Mouse (Mus musculus): Measurements from ENCODE around the gene Rnase13.
A peak's percentile ranks its signal among the peaks of the same experiment; 100 is the strongest.
"Not testable (repeated sequence)": the region's sequence is repeated elsewhere in the genome, so short reads cannot be mapped to it uniquely, and the experiment has no call there.

The Rnase13 gene

DNA sequence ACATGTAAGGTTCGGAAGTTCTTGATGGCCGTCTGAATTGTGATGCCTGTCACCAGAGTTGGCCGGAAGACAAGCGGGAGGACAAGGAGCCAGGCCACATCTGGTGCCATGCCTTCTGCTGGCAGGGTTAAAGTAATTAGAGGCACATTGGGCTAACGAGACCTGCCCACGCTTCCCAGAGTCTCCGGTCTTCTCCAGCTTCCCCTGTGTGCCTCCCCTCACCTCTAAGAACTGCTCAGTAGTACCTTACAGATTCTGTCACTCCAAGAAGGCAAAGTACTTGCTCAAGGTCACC lies at the start of gene Rnase13:
Gene Rnase13, minus strand, starts transcription at position 203 of the 295 bp plus-strand sequence.
- no peak for DNase-seq (ENCODE audit: low spot score)

DNA sequence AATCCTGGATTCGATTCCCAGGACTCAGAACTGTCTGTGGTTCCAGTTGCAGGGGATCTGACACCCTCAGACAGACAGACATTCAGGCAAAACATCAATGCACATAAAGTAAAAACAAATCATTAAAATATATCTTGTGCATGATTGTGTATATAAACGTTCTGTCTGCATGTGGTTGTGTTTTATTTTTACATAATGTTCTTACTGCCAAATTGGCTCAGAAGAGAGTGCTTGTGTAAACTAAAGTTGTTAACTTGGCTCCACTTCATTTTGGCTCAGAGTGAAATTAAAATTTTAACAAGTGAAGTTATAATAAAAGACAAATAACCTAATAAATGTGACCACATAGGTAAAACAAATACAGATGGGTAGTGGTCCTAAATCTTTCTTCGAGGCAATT lies 44.8 kb upstream of the Rnase13 start:
- DNase-seq (ENCODE audit: low spot score): no peak

DNA sequence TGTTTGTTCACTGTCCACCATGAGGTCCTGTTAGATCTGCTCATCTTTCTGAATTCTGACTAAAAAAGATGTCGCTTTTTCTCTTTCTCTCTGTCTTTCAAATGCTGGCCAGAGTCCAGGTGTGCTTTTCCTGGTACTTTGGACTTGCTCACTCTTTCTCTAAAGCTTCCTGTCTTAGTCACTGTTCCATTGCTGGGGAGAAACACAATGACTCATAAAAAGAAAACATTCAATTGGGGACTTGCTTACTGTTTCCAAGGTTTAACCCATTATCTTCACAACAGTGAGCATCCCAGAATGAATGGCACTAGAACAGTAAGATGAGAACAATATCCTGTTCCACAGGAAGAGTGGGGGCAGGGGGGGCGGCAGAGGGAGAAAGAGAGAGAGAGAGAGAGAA lies 37.7 kb upstream of the Rnase13 start:
- DNase-seq (ENCODE audit: low spot score): no peak

DNA sequence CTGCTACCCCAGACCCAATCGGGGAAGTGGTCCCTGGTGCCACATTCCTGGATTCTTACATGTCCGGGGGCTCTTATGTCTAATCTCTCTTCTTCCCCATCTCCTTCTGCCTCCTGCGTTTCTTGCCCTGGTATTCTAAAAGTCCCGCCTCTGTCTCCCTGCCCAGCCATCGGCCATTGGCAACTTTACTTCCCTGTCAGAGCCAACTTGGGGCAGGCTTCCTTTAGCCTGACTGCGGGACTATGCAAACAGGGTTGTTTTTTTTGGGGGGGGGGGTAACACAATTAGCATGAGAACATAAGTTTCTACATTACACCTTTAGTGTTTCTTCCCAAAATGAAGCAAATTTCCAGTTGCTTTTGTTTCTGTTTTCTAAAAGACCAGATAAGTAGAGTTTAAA lies 20.8 kb upstream of the Rnase13 start:
- no peak for DNase-seq (ENCODE audit: low spot score)

DNA sequence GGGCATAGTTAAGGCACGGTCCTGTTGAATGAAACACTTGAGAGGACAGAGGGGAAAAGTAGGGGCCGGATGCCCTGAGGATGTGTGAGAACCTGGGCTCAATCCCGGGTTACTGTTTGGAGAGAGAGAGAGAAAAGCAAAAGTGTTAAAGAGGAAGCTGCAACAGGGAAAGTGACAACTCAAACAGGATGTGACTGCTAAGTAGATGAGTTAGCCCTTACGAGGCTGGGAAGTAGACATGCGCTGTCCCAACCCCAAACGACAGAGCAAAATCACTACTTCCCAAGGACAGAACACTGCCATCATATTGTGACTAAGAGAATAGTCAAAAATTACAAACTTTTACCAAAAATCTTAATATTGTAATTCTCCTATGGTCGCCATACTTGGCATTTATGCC lies 19.7 kb upstream of the Rnase13 start:
- DNase-seq (ENCODE audit: low spot score): no peak

DNA sequence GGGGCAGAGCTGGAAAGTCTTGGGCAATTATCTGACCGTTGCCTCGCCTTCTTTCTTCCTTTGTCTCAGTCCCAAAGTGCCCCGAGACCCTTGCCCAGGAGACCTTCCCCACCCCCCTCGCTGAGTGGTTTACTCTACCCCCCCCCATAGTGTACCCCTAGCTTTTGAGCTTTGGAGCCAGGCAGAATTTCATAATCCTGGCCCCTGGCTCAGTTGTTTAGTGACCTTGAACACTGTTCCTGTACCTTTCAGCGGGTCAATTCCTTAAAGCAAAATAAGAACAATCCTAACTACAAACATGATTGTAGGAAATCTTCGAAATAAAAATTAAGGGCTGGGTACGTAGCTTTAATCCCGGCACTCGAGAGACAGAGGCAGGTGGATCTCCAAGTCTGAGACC lies 19.0 kb upstream of the Rnase13 start:
- DNase-seq (ENCODE audit: low spot score): no peak

DNA sequence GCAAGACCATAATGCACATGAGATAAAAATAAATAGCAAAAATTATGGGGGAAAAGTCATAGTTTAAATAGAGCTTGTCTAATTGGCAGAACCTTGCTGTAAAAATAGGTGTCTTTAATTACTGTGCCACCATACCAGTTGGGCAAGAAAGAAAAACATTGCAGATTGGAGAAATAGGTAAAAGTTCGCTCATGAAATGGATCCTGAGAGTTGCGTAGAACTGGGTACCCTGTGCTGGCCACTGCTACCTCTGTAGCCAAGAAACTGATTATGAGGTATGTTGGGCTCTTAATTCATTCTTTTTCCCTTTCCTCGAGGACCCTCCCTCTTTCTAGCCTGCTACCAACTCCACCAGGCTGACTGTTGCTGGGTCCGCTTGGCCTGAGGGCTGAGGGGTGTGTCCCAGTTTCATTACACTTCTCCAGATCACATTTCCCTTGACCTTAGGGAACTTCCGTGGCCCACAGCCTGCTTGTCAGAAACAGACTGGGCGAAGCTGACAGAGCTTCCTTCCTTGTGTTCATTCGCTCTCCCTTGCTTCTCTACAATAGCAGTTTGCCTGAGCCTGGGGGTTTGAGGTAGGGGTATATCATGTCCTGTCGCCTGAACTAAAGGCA lies 18.5 kb upstream of the Rnase13 start:
- peak; percentile 39 for DNase-seq (ENCODE audit: low spot score)

DNA sequence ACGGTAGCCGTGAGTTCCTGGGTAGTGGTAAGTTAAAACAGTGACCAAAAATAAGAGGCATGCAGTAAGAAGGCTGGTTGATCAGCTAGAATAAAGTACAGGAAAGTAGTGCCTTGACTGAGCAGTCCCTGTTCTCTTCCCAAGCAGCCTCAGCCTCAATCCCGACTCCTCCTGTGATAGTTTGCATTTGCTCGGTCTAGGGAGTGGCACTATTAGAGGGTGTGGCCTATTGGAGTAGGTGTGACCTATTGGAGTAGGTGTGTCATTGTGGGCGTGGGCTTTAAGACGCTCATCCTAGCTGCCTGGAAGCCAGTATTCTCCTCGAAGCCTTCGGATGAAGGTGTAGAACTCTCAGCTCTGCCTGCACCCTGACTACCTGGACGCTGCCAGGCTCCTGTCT lies 16.4 kb upstream of the Rnase13 start:
- DNase-seq (ENCODE audit: low spot score): no peak

DNA sequence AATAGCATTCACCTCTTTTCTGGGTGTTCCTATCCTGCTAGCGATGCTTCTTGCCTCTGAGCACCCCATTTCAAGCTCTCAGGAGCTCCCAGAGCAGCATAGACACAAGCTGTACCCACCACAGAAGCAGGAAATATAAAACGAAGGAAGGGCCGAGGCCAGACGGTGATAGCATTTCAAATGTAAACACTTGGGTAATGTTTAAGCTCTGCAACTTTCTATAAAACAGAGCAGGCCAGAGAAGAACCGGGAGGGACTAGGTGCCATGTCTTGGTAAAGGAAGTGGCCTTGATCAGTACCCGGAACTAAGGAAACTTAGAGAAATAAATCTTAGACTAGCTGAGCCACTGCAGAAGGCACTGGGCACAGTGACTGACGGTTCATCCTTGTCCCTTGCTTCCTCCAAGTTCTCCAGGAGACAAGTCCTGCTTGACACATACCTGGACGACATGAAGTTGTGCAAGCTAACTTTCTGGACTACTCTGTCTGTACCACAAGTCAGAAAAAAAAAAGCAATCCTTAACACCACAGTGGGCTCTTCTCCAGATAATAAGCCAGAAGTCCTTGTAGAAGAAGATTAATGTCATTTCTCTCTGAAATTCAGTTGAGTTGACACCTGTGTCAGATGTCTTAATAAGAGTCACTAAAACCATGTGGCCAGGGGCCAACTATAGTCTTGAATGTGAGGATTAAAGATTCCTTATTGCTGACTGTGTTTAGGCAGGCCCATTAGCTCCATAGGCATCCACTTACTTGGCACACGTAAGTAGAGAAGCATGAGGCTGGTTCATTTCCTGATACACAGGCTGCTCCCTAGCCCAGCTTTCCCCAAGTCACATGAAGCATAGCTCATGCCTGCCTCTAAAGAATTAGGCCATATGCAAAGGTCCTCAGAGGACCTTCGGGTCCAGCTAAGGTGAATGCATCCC lies 9.8 kb upstream of the Rnase13 start:
- DNase-seq (ENCODE audit: low spot score): no peak

DNA sequence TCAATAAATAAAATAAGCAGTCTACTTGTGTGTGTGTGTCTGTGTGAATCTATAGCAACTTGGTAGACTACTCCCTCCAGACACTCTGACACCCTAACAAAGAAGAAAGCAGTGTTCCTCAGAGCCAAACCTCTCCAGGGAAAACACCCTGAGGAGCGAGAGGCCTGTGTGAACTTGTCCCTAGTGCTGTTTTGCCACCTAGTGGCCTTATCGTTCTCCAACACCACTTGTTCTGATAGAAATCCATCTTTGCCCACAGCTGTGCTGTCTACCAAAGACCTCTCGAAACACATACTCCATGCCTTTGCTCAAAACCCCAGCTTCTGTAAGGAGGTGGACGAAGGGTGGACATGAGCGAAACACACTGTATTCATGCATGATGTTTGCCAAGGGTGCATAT lies 8.3 kb upstream of the Rnase13 start:
- peak; percentile 77 for DNase-seq (ENCODE audit: low spot score)

DNA sequence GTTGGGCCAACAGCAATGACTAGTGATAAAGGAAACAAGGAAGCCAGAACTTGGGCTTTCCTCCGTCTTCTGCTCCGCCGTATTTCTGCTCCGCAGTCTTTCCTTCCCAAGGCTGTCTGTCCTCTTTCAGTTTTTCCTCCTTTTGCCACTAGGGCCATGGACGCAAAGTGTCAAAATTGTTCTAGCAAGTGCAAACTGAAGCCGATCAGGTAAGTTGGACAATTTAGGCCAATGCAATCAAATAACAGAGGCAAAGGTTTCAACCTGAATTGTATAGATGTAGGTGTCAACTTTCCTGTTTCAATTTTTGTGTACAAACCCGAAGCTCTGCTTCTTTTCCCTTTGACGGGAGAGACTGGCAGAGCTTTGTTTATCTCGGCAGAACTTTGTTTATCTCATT lies 7.4 kb upstream of the Rnase13 start:
- DNase-seq (ENCODE audit: low spot score): no peak

DNA sequence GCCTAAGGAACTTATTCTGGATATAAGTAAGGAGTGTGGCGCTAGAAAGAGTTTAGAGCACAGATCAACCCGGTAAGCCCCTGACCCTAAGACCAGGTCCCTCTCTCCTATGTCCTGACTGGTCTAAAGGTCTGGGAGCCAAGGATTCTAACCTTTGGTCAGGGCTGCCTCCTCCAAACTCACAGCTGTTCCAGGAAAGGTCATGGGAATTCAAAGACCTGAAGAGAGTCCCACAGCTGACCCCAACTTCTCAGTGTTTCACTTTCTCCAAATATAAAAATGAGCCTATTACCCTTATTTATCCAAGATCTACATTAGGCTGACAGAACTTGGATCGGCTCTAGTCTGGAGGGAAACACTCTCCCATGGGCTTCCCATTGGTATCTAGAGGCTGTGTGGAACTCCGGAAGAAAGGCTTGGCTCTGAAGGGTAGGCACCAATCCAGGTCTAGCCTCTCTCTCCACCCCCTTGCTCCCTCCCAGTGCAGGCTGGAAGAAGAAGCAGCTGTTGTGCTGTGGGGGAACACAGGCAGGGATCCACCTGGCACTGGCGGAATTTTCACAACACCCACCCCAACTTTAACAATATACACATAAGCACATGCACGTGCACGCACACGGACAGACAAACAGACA lies 6.9 kb upstream of the Rnase13 start:
- peak; percentile 69 for DNase-seq (ENCODE audit: low spot score)

DNA sequence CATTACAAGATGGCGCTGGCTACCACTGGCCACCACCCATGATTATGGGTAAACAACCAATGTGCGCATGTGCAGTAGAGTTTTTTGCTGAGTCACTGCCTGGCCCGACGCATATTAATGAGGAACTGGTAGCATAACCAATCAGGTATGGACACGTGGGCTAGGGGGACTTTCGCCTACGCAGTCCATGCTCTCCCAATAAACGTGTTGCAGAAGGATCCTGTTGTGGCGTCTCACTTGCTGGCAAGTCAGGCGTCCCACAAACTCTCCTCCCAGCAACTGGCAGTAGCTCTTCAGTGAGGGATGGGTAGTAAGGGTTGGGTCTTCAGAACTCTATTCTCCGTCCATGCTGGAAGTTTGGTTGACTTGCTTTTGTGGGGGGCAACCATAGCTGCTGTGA lies 4.4 kb upstream of the Rnase13 start:
- DNase-seq (ENCODE audit: low spot score): not testable (repeated sequence)

DNA sequence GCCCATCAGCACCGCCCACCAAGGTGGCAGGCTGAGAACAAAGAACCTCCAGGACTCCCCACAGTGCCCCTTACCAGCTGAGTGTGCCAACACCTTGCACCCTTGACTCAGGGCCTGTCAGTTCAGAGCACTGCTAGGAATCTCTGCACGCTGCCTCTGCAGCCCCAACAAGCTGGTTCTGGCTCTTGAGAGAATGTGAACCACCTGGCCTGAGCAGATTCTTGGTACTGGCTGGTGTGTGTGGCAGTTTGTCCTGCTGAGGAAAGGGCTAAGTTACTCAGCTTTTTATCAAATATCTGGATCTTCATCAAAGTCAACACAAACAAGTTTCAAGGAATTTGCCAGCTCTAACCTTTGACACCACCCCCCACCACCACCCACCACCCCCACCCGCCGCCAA lies 919 bp upstream of the Rnase13 start:
- DNase-seq (ENCODE audit: low spot score): no peak

DNA sequence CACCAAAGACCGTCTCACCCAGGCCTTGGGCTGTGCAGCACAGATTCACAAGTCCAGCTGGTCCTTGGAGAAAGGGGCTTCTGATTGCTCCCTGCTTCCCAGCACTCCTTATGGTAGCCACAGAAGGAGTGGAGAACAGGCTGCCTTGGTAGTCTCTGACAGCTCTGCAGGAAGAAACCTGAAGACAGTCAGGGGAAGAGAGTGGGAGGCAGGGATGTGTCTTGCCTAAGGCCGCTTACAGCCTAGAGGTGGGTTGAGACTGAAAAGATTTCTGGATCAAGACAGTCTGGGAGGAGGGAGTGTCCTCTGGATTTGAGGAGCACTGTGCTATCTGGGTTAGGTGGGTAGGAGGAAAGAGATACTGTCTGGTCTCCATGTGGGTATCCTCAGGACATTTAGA lies 337 bp upstream of the Rnase13 start:
- no peak for DNase-seq (ENCODE audit: low spot score)

DNA sequence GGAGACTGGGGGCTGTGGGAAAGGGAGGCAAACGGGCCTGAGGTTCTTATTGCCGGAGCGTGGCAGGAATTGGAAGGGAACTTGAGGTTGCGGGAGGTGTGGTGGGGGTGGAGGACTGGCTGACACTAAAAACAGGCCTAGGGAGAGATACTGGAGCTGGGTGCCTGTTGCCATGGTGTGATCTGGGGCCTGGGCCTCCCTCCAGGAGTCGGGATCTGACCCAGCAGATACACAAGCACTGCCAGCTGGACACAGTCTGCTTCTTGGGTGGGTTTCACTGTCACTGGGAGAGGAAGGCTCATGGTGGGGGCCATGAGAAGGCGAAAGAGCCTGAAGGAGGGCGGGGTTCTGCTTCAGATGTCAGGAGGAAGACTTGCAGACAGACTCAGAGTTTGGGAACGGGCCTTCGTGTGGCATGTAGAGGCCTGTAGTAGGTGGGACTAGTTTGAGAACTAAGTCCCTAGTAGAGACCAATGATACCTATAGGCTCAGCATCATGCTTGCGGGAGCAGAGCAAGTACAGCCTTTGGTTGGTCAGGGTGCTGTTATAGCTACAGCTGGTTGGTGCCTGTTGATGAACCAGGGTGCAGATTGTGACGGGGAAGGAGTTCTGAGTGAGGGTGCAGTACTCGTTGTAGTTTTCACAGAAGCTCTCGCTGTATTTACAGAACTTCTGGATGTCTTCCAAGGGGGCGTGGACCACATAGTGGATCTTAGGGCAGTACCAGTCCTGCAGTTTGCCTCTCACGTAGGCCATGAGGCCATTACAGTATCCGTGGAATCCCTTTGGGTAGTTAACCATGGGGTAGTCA lies 608 bp downstream of the Rnase13 start:
- DNase-seq (ENCODE audit: low spot score): peak; percentile 53

DNA sequence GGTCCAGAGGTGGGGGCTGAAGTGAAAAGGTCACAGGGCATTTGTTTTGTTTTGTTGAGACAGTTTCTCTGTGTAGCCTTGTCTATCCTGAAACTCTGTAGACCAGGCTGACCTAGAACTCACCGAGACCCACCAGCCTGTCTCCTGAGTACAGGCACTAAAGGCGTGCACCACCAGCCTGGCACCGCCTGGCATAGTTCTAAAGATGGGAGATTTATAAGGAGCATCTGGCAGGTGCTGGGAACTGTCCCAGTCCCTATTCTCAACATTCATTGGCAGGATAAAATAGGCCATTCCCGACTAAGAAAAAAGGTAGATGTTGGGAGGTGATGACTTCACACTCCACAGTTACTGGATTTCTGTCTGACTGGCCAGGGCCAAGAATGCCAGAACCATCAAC lies 3.6 kb downstream of the Rnase13 start:
- DNase-seq (ENCODE audit: low spot score): no peak

DNA sequence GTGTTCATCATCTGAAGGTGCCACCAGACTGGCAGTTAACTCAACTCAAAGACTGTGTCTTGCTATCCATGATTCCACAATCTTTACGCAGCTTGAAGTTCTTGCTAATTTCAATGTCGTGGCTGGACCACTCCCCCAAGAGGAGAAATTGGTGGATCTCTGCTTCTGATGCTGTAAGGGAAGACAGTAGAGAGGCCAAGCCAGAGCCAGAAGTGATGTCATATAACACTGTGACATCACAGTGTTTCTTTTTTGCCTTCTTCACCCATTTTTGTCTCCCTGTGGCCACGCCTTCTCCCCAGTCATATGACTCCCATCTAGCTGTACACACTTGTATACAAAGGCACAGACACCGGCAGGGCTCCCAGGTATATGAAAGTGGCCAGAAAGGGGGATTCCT lies 4.4 kb downstream of the Rnase13 start, which contains the start of gene Tppp2:
Gene Tppp2, plus strand, starts transcription at position 301 of the 400 bp plus-strand sequence.
- DNase-seq (ENCODE audit: low spot score): no peak

DNA sequence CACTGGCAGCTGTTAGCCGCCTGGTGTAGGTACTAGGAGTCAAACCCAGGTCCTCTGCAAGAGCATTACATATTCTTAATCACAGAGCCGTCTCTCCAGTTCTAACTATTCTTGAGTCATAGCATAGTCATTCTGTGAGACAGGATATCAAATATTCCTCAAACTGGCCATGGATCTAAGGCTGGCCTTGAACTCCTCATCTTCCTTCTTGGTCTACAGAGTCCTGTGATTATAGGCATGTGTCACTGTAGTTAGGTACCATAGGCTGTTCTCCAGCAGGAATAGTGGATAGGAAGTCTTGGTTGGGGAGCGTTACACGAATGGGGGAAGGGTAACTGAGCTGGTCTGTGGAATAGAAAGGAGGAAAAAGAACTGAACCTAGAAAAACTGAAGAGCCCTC lies 6.0 kb downstream of the Rnase13 start:
- DNase-seq (ENCODE audit: low spot score): no peak

DNA sequence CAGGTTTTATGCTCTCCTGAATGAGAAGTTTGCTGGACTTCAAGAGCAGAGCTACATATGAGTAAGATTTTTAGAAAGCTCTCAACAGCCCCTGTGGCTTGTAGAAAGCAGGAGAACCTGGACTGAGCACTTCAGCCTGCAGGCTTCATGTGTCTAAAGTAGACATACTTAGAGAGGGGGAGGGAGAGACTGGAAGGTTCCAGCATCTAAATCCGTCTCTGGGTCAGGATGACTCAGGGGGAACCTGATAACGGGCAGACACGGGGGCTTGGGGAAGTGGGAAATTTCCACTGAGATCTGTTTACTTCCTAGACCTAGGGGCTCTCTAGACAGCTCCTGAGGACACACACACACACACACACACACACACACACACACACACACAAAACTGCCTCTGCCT lies 7.5 kb downstream of the Rnase13 start:
- DNase-seq (ENCODE audit: low spot score): no peak

DNA sequence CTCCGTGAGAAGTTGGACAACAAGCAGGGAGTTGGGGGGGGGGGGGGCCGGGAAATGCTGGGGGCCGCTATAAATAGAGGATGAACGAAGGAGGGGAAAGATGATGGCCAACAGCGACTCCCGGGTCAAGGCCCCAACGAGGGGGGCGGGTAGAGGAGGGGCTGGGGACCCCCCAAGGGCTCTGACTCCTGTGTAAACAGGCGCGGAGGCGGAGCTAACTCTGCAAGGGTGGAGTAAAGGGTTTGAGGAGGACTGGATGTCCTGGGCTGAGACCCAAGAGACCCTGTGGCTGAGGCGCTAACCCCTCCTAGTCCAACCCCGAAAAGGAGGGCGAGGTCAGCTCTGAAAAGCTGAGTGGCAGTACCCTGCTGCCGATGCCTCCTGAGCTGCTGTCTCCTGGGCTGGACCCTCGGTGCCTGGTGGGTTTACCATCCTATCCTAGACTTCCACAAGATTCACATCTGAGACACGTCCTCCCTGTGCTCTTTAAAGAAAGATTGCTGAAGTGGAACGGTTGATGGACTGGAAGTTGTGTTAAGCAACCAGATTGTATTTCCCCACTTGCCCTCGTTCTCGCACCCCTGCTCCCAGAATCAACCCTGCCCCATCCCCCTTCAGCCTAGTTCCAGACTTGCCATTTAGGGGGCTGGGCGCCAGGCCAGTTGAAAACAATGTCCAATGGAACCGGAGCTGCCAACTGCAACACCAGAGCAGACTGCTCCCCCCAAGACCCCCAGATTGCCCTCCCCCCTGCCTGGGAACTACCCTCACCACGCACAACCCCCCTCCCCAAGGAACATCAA lies 8.4 kb downstream of the Rnase13 start, which contains the start of gene Ndrg2:
Gene Ndrg2, minus strand, starts transcription at position 199 of the 803 bp plus-strand sequence.
- DNase-seq (ENCODE audit: low spot score): peak; percentile 82

Measured in lung, postnatal 25 days (tissue).